Mouse (Mus musculus): ENCODE measurements around the gene Dda1.

DNA sequence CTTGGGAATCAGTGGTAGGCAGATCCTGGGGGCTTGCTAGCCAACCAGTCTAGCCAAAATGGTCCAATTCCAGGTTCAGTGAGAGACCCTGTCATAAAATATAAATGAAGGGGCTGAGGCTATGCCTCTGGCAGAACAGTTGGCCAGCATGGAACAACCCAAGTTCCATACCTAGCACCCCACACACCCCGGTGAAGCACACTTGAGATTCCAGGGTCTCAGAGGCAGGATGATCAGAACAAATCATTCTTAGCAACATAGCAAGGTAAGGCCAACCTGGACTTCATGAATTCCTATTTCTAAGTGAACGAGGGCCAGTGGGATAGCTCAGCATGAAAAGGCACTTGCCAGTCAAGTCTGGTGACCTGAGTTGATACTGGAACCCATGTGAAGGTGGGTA lies 1.8 kb upstream of the Dda1 start:
- TF ChIP-seq CTCF (IDR thresholded peaks at IDR 0.05) (no peak), EP300 (IDR thresholded peaks at IDR 0.05) (no peak)

Data from lung, postnatal 0 days (tissue).